Mouse (Mus musculus) G1E (cell line): ENCODE measurements around the gene Ddx24. TPM values are rescaled to one million over a fixed set of nuclear protein-coding genes. Genes with fewer than 3 reads are reported as not detected.

Experiments used
- ATAC-seq: 2 replicates; pipeline ENCODE4 v1.8.0; 2016; ENCODE audit warnings: mild to moderate bottlenecking; ENCODE audit not compliant: insufficient number of reproducible peaks, poor library complexity, low FRiP score, severe bottlenecking; ENCODE audit errors: extremely low read depth
- DNase-seq: peaks from one replicate; pipeline ENCODE4 v3.0.0; 2012; ENCODE audit warnings: low spot score
- H3K27me3 ChIP-seq: 2 replicates; pipeline ENCODE4 v1.6.1; 2012; ENCODE audit warnings: mild to moderate bottlenecking, low read length, inconsistent platforms; ENCODE audit not compliant: insufficient read depth
- H3K36me3 ChIP-seq: replicated peaks from 2 replicates; pipeline ENCODE3; 2012; ENCODE audit warnings: mild to moderate bottlenecking, inconsistent platforms
- H3K4me1 ChIP-seq: 2 replicates; pipeline ENCODE4 v1.6.1; 2012; ENCODE audit warnings: low read depth, low read length, inconsistent platforms, mixed read lengths; ENCODE audit not compliant: insufficient read depth
- H3K4me3 ChIP-seq: 2 replicates; pipeline ENCODE4 v1.5.1; 2012; ENCODE audit warnings: low read depth, mild to moderate bottlenecking, inconsistent platforms, low read length, moderate library complexity, mixed read lengths
- H3K9me3 ChIP-seq: replicated peaks from 2 replicates; pipeline ENCODE4 v1.6.1; 2012; ENCODE audit warnings: inconsistent platforms
- CTCF ChIP-seq: IDR thresholded peaks from 2 replicates; pipeline ENCODE4 v1.5.1; 2012; ENCODE audit warnings: low read depth, low read length, inconsistent platforms, mixed read lengths
- GATA1 ChIP-seq: IDR thresholded peaks from 2 replicates; pipeline ENCODE4 v1.6.1; 2012; ENCODE audit warnings: borderline replicate concordance, low read length, inconsistent platforms, mixed read lengths
- GATA2 ChIP-seq: IDR thresholded peaks from 2 replicates; pipeline ENCODE4 v1.6.1; 2012; ENCODE audit warnings: low read depth, low read length, inconsistent platforms, borderline replicate concordance
- POLR2AphosphoS5 ChIP-seq: IDR thresholded peaks from 2 replicates; pipeline ENCODE4 v1.6.1; 2012; ENCODE audit warnings: low read depth, low read length, inconsistent platforms; ENCODE audit not compliant: insufficient replicate concordance
- TAL1 ChIP-seq: conservative IDR thresholded peaks from 2 replicates; pipeline ENCODE4 v1.6.1; 2012; ENCODE audit warnings: low read depth, low read length, inconsistent platforms, mixed read lengths
- polyA plus RNA-seq: library from polyadenylated mRNA; stranded (reverse); fragments of >175 nt; gene quantifications from 2 replicates; pipeline ENCODE4 v1.2.3, GENCODE M21; 2012
- total RNA-seq, 2 experiments: library from RNA; stranded (forward) in 1 of 2; stranded (reverse) in 1 of 2; fragments of 200-1000 nt in 1 of 2; fragments of >200 nt in 1 of 2; fragmentation: Nextera tagmentation in 1 of 2; gene quantifications; 2 replicates each; pipeline ENCODE4 v1.2.3; 2014 to 2017

Gene Ddx24
- total and polyA plus RNA-seq, 3 experiments: 66.8 to 244 (median 243) TPM

DNA sequence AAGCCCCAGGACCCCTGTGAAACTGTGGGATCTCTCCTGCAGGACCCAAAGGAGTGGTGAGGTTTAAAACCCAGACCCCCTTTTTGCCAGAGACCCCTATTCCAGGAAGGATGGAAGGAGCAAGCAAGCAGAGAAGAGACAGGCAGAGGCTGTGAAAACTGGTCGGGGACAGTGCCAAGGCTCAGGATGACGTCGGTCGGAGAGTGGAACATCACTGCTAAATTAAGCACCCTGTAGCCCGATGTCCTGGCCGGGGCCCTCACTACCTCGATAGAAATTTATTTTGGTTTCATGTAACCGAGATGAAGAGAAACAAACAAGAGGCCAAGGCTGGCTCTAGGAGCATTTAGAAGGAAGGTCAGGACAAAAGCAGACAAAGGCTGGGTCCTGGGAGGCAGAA lies 67.4 kb downstream of the Ddx24 start:
- ATAC-seq: no peak
- Histone ChIP-seq H3K27me3 (peaks cover 19% of the 10 kb centered on the region; the same call in 1 of the 2 replicates), H3K9me3 (no peaks in the 10 kb centered on the region), H3K4me1 (no peaks in the 10 kb centered on the region), H3K4me3 (no peak overlapping the region), H3K36me3 (no peaks in the 10 kb centered on the region)
- TF ChIP-seq POLR2AphosphoS5 (no peak), GATA2 (no peak), TAL1 (no peak), CTCF (no peak), GATA1 (no peak)
- no peak for DNase-seq

Other genes with a start within 250 kb of the Ddx24 start
- not detected in 2 replicates for gene Prima1, start 183.7 kb downstream of the Ddx24 start, total RNA-seq (2014; fragmentation: Nextera tagmentation)
- gene Prima1, start 183.7 kb downstream of the Ddx24 start, total RNA-seq (2017): not detected in 2 replicates
- not detected in 2 replicates for gene Prima1, start 183.7 kb downstream of the Ddx24 start, polyA plus RNA-seq
- gene Fam181a, start 114.9 kb downstream of the Ddx24 start, total RNA-seq (2014; fragmentation: Nextera tagmentation): not detected in 2 replicates
- 0.38 TPM in 1 of 2 replicates, not detected in the other for gene Fam181a, start 114.9 kb downstream of the Ddx24 start, total RNA-seq (2017)
- gene Fam181a, start 114.9 kb downstream of the Ddx24 start, polyA plus RNA-seq: not detected in 2 replicates
- not detected in 2 replicates for gene Asb2, start 69.8 kb downstream of the Ddx24 start, total RNA-seq (2014; fragmentation: Nextera tagmentation)
- 0.05 TPM in 1 of 2 replicates, not detected in the other for gene Asb2, start 69.8 kb downstream of the Ddx24 start, total RNA-seq (2017)
- not detected in 2 replicates for gene Asb2, start 69.8 kb downstream of the Ddx24 start, polyA plus RNA-seq
- gene Otub2, start 37.1 kb downstream of the Ddx24 start, total RNA-seq (2014; fragmentation: Nextera tagmentation): 18.9 and 25.2 TPM in 2 replicates
- 15.2 and 18.1 TPM in 2 replicates for gene Otub2, start 37.1 kb downstream of the Ddx24 start, total RNA-seq (2017)
- 4.6 and 5.2 TPM in 2 replicates for gene Otub2, start 37.1 kb downstream of the Ddx24 start, polyA plus RNA-seq
- gene 9330161L09Rik, start 18.0 kb downstream of the Ddx24 start, total RNA-seq (2014; fragmentation: Nextera tagmentation): 6.9 and 8.1 TPM in 2 replicates
- gene 9330161L09Rik, start 18.0 kb downstream of the Ddx24 start, total RNA-seq (2017): 2.1 and 2.8 TPM in 2 replicates
- 0.05 TPM in 1 of 2 replicates, not detected in the other for gene 9330161L09Rik, start 18.0 kb downstream of the Ddx24 start, polyA plus RNA-seq
- 151 and 164 TPM in 2 replicates for gene Ifi27, start 8.4 kb upstream of the Ddx24 start, total RNA-seq (2014; fragmentation: Nextera tagmentation)
- 335 and 374 TPM in 2 replicates for gene Ifi27, start 8.4 kb upstream of the Ddx24 start, total RNA-seq (2017)
- gene Ifi27, start 8.4 kb upstream of the Ddx24 start, polyA plus RNA-seq: 16.9 and 22.2 TPM in 2 replicates
- not detected in 2 replicates for gene Ifi27l2a, start 17.9 kb upstream of the Ddx24 start, total RNA-seq (2014; fragmentation: Nextera tagmentation)
- 9.6 and 10.9 TPM in 2 replicates for gene Ifi27l2a, start 17.9 kb upstream of the Ddx24 start, total RNA-seq (2017)
- gene Ifi27l2a, start 17.9 kb upstream of the Ddx24 start, polyA plus RNA-seq: 0.97 and 1.2 TPM in 2 replicates
- gene Ifi27l2b, start 31.4 kb upstream of the Ddx24 start, total RNA-seq (2014; fragmentation: Nextera tagmentation): not detected in 2 replicates
- 0.49 TPM in 1 of 2 replicates, not detected in the other for gene Ifi27l2b, start 31.4 kb upstream of the Ddx24 start, total RNA-seq (2017)
- not detected in 2 replicates for gene Ifi27l2b, start 31.4 kb upstream of the Ddx24 start, polyA plus RNA-seq
- gene Ppp4r4, start 106.5 kb upstream of the Ddx24 start, total RNA-seq (2014; fragmentation: Nextera tagmentation): not detected in 2 replicates
- gene Ppp4r4, start 106.5 kb upstream of the Ddx24 start, total RNA-seq (2017): 0.05 TPM in 1 of 2 replicates, not detected in the other
- gene Ppp4r4, start 106.5 kb upstream of the Ddx24 start, polyA plus RNA-seq: not detected in 2 replicates
- not detected in 2 replicates for gene Serpina10, start 205.6 kb upstream of the Ddx24 start, total RNA-seq (2014; fragmentation: Nextera tagmentation)
- gene Serpina10, start 205.6 kb upstream of the Ddx24 start, total RNA-seq (2017): 0.05 TPM in 1 of 2 replicates, not detected in the other
- gene Serpina10, start 205.6 kb upstream of the Ddx24 start, polyA plus RNA-seq: not detected in 2 replicates
- gene Serpina6, start 231.4 kb upstream of the Ddx24 start, total RNA-seq (2014; fragmentation: Nextera tagmentation): not detected in 2 replicates
- gene Serpina6, start 231.4 kb upstream of the Ddx24 start, total RNA-seq (2017): not detected in 2 replicates
- not detected in 2 replicates for gene Serpina6, start 231.4 kb upstream of the Ddx24 start, polyA plus RNA-seq